Mouse (Mus musculus): Measurements from ENCODE around the gene Prim2.
A peak's percentile ranks its signal among the peaks of the same experiment; 100 is the strongest.

Prim2 gene

DNA sequence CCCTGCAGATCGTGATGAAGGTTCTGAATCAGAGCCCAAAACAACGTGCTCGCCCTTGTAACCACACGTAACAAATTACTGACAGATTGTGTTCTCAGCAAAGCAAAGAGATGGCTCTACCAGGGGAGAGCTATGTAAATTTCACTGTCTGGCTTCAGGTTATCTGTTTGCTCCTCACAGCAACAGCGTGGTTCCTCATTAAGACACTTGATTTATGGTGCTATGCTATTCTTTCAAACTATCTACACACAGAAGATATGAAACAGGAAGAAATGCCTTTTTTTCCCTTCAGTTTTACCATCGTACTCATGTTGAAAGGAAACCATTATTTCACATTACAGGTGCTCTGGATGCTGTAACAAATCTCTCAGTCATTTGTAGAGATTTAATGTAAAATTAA lies 179.4 kb downstream of the Prim2 start:
- DNase-seq (ENCODE audit: low read depth, low spot score) = peak; percentile 26

DNA sequence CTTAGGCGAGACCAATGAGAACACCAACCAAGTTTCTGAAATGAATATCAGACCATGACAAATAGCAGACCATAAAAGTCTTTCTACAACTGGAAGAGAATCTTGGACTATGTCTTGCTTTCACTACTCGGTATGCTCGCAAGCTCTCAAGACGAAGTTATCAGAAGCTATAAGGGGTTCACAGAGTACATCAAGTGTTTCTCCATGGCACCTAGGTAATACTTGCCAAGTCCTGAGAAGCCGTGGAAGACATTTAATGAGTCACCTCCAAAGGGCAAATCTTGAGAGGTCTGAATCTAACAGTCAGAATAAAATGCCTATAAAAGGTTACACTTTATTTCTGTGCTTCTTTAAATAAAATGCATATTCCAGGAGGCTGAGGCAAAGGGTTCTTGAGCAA lies 181.2 kb downstream of the Prim2 start:
- DNase-seq (ENCODE audit: low read depth, low spot score) = no peak

GRCm38 (mm10) chr1:33483746-33484145 lies 185.8 kb downstream of the Prim2 start:
- DNase-seq (ENCODE audit: low read depth, low spot score) = no peak

GRCm38 (mm10) chr1:33480382-33480781 lies 189.2 kb downstream of the Prim2 start:
- DNase-seq (ENCODE audit: low read depth, low spot score) = no peak

DNA sequence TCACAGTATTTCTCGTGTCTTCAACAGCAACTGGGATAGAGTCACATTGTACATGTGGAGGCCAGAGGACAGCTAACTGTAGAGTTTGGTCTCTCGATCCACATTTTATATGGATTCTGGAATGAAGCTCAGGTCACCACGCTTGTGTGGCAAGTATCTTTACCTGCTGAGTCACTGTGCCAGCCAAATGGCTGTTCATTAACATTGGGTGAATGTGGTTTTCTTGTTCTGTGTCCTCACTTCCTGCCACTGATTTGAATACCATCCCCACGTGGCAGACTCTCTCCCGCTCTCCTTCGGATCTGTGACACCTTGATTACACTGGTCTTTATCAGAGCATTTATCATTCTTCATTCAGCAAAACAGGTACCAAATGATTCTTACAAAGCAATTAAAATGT lies 198.5 kb downstream of the Prim2 start:
- no peak for DNase-seq (ENCODE audit: low read depth, low spot score)

DNA sequence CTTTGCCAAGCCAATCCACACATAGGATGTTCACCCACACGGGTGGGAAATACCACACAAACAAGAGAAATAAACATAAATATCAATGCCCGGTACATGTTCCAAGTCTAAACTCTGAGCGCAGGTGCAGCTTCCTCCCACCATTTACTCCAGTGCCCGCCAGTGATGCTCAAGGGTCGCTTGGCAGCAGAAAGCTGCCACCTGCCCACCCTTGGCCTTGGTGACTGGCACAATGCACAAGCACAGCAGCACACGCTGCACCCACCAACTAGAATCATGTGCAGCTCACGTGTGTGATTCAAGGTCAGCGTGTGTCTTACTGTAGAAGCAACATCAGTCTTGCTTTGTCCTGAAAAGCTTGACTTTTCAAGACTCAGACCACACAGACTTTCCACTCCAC lies 199.4 kb downstream of the Prim2 start:
- no peak for DNase-seq (ENCODE audit: low read depth, low spot score)

- no peak for DNase-seq (ENCODE audit: low read depth, low spot score)
Measured at GRCm38 (mm10) chr1:33464234-33464633, 205.4 kb downstream of the Prim2 start.

GRCm38 (mm10) chr1:33460703-33461102 lies 208.9 kb downstream of the Prim2 start:
- DNase-seq (ENCODE audit: low read depth, low spot score) = no peak

DNA sequence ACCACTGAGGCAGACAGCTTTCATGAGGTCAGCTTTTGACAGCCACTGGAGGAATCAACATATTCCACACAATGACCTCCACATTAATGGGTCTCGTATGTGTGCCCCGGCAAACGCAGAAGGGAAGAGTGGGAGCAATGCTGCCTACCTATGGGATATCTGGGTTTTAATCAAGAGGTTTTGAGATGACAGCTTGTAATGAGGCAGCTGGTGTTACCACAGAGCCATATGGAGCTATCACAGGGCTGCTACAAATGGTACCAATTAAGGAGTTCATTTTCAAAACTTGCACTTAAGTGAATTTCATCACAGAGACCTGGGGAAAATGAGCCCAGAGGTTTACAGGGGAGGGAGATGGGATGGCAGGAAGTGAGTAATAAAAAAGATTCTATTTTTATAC lies 209.3 kb downstream of the Prim2 start:
- no peak for DNase-seq (ENCODE audit: low read depth, low spot score)

GRCm38 (mm10) chr1:33458950-33459349 lies 210.6 kb downstream of the Prim2 start:
- no peak for DNase-seq (ENCODE audit: low read depth, low spot score)

GRCm38 (mm10) chr1:33454251-33454650 lies 215.3 kb downstream of the Prim2 start:
- DNase-seq (ENCODE audit: low read depth, low spot score) = no peak

GRCm38 (mm10) chr1:33453299-33453698 lies 216.3 kb downstream of the Prim2 start:
- DNase-seq (ENCODE audit: low read depth, low spot score) = no peak

GRCm38 (mm10) chr1:33447179-33447578 lies 222.4 kb downstream of the Prim2 start:
- DNase-seq (ENCODE audit: low read depth, low spot score) = no peak

GRCm38 (mm10) chr1:33436167-33436566 lies 233.4 kb downstream of the Prim2 start:
- peak; percentile 9 for DNase-seq (ENCODE audit: low read depth, low spot score)
